Mouse (Mus musculus) B cell, adult 2 months (primary cell): ENCODE data around the gene Cxcl15.
"Not testable (repeated sequence)": the region's sequence is repeated elsewhere in the genome, so short reads cannot be mapped to it uniquely, and the experiment has no call there.

Experiments used
- DNase-seq, 2 experiments: peaks; one replicate each; pipeline ENCODE4 v3.0.0; 2022

Gene Cxcl15

GRCm38 (mm10) chr5:90790074-90790502 lies 4.2 kb upstream of the Cxcl15 start:
- no peak for DNase-seq

GRCm38 (mm10) chr5:90795392-90795791 lies 1.1 kb downstream of the Cxcl15 start:
- not testable (repeated sequence) for DNase-seq

- no peak for DNase-seq
Observed at GRCm38 (mm10) chr5:90804574-90804973, 10.2 kb downstream of the Cxcl15 start.

DNA sequence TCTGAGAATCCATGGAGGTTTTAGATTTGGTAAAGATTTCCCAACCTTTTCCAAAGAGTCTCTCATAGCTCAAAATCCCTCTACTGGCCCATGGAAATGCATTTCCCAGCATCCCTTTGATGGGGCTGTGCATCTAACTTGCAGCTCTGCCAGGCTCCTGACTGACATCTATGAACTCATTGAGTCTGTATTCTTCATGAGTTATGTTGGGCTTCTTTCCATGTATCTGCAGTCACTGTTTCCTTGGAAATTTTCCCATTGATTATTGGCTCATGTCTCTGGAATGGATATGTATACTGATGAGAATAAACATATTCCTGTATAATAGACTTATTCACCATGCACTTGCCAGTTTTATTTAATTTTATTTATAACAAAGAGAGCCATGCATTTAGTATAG lies 11.7 kb downstream of the Cxcl15 start:
- no peak for DNase-seq

DNA sequence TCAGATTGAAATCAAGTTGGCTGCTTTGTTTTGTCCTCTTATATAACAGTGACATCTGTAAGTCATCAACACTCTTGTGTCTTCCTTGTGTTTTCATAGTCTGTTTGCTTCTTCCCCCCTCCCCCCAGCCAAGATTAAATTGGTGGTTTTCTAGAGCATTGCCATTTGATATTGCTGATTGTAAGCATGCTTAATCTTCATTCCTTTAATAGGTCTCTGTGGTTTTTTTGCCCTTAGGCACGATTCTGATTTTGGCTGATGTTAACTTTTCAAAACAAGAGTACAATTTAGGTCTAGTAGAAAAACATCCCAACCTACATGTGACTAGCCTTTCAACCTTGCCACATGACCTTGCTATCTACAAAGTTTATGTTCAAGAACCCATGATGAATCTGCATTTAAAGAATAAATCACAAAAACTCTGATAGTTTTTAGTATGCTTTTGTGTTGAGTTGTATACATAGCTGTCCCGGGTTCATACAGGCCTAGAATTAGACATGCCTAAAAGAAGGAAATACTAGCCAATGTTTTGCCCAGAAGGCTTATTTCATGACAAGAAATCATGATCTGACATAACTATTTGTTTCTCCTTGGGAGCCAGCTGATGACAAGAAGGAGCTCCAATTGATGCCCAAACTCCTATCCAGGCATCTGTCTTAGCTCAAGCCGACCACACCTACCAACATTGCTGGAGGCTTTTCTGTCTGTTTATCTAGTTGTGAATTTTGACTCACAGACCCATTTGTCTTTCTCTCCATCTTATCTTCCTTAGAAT lies 13.0 kb downstream of the Cxcl15 start:
- DNase-seq: no peak

GRCm38 (mm10) chr5:90819756-90820155 lies 25.4 kb downstream of the Cxcl15 start:
- no peak for DNase-seq

DNA sequence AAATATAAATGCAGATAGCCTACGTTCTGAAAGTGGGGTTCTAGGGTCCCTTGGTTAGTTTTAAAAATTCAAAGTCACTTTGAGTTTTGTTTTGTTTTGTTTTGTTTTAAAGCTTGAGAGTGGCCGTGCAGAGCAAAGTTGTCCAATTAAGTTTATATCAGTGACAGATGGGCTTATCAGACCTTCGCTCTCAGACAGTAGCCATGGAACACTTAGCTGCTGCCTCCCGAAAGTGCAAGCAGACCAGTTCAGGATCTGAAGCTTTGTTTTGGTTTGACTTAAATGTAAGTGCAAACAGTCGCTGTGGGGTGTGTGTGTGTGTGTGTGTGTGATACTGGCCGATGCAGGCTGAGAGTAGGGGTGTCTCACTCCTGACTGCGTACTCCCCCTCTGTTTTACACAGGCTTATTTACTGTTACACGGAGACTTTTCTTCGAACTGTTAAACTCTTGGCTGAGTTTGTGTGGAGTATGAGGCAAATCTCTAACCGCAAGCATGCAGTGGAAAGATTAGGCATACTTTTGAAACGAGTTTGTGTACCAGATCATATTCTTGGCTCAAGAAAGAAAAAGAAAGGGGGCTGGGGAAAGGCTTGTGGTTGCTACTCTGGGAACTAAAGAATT lies 37.9 kb downstream of the Cxcl15 start:
- DNase-seq: no peak

DNA sequence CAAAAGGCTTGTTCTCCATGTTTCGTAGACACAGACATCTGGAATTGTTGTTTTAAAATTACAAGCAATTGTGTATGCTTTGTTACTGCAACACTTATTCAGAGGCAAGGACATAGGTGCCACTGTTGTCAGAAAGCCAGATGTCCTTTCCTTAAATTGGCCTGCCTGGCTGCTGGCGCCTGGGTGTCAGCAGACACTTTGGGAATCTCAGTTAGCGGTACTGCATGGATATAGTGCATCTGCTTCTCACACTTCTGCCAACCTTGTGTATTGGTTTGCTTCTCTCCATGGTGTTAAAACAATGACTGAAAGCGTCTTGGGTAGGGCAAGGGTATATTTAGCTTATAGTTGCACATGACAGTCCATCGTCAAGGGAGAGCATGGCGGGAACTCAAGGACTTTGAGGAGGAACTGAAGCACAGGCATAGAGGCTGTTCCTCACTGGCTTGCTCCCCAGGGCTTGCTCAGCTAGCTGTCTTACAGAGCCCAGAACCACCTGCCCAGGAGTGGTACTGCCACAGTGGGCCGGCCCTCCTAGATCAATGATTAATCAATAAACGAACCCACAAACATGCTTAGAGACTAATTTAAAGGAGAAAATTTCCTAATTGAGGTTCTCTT lies 38.5 kb downstream of the Cxcl15 start:
- no peak for DNase-seq

- DNase-seq: no peak
Observed at GRCm38 (mm10) chr5:90834436-90834835, 40.1 kb downstream of the Cxcl15 start.

- DNase-seq: no peak
Observed at GRCm38 (mm10) chr5:90838582-90838981, 44.2 kb downstream of the Cxcl15 start.

- no peak for DNase-seq
Observed at GRCm38 (mm10) chr5:90840902-90841869, 46.9 kb downstream of the Cxcl15 start.

- no peak for DNase-seq
Observed at GRCm38 (mm10) chr5:90843891-90844290, 49.6 kb downstream of the Cxcl15 start.

- DNase-seq: not testable (repeated sequence)
Observed at GRCm38 (mm10) chr5:90850096-90850495, 55.8 kb downstream of the Cxcl15 start.

DNA sequence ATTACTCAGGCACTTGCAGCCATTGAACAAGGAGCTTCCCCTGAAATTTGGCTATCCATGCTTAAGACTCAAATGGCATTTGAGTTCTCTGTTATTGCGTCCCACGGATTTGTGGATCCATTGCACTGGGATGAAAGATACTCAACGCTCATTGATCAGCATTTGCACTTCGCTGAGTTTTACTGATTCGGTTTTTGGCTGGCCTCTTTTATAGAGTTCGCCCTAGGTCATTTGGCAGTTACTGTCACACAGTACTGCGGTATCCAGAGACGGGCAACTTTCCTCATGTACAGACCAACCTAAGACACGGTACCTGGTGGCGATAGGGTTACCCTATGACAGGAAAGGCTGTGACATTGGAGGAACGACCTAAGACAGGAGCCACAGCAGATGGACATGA lies 57.1 kb downstream of the Cxcl15 start:
- not testable (repeated sequence) for DNase-seq
